ENCODE assay signal across 10 mouse cellular contexts in the genomic region with DNA sequence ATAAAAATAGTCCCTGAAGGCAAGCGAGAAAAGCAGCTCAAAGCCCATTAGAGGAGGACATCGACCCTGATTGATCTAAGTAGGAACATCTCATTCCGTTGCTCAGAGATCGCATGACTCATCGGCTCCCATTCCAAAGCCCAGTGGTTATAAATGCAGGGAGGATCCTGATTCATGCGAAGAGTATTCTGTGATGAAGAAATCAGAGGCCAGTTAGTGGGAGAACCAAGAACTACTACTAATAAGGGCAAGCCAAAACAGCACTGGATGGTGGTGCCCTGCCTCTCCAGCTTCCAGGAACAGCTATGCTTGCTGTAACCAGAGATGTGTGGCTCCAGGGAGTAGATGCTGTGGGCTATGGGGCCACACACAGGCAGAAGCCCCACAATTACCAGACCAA.
DNase-seq lines count a peak whose midpoint lies in the region; ATAC-seq and TF ChIP-seq lines count a peak whose summit lies in the region.
"Had no signal": no experiment of that assay in that cellular context is flagged by ENCODE, and none has a peak within 500 bp of the region (broad histone marks: within the 10 kb centered on the region; RNA-seq: fewer than 3 reads in every experiment).

No protein-coding gene starts in this region.

- H3K9me3 ChIP-seq in embryonic facial prominence, embryonic 14.5 days (ENCODE audit: control insufficient read depth, low read length): no peaks in the 10 kb centered on the region
- no peaks in the 10 kb centered on the region for H3K9me3 ChIP-seq in embryonic facial prominence, embryonic 10.5 days
- H3K9me3 ChIP-seq in intestine, embryonic 16.5 days (ENCODE audit: control insufficient read depth, low read length): no peaks in the 10 kb centered on the region
- H3K9me3 ChIP-seq in midbrain, embryonic 15.5 days: no peaks in the 10 kb centered on the region
- no peaks in the 10 kb centered on the region for H3K9me3 ChIP-seq in midbrain, postnatal 0 days (ENCODE audit: low read length)
- H3K9me3 ChIP-seq: liver, embryonic 15.5 days had no signal

- no peak overlapping the region for H3K27ac ChIP-seq in embryonic facial prominence, embryonic 14.5 days (replicated peaks; ENCODE audit: low read depth, low read length)
- no peak overlapping the region for H3K27ac ChIP-seq in embryonic facial prominence, embryonic 10.5 days (replicated peaks)
- no peak overlapping the region for H3K27ac ChIP-seq in intestine, embryonic 16.5 days (ENCODE audit: low read length)
- no peak overlapping the region for H3K27ac ChIP-seq in midbrain, embryonic 15.5 days
- H3K27ac ChIP-seq in midbrain, postnatal 0 days (ENCODE audit: low read depth, low read length): no peak overlapping the region
- H3K27ac ChIP-seq: liver, embryonic 15.5 days had no signal

- TF ChIP-seq POLR2A in lung, adult 2 months (IDR thresholded peaks at IDR 0.05; ENCODE audit: borderline replicate concordance, extremely low read depth, low read depth, low read length): no peak

- 68% methylated on average over 6 of the region's 6 CpGs for WGBS in embryonic facial prominence, embryonic 14.5 days
- 85% methylated on average over 6 of the region's 6 CpGs for WGBS in embryonic facial prominence, embryonic 10.5 days
- WGBS in lung, adult 2 months: 47% methylated on average over 6 of the region's 6 CpGs
- 55% methylated on average over 6 of the region's 6 CpGs for WGBS in intestine, embryonic 16.5 days
- WGBS in midbrain, embryonic 15.5 days: 83% methylated on average over 6 of the region's 6 CpGs
- WGBS in midbrain, postnatal 0 days: 80% methylated on average over 6 of the region's 6 CpGs

- no peak overlapping the region for H3K4me2 ChIP-seq in embryonic facial prominence, embryonic 14.5 days (ENCODE audit: low read depth, low read length)
- H3K4me2 ChIP-seq in intestine, embryonic 16.5 days (ENCODE audit: low read depth, low read length): no peak overlapping the region
- no peak overlapping the region for H3K4me2 ChIP-seq in midbrain, embryonic 15.5 days
- no peak overlapping the region for H3K4me2 ChIP-seq in midbrain, postnatal 0 days (ENCODE audit: low read depth, low read length, poor library complexity, severe bottlenecking)
- H3K4me2 ChIP-seq: liver, embryonic 15.5 days had no signal

- no peak; the same call in 1 of the 2 replicates for ATAC-seq in embryonic facial prominence, embryonic 14.5 days (ENCODE audit: low read depth)
- peak; percentile 71 for ATAC-seq in intestine, embryonic 16.5 days
- ATAC-seq in midbrain, embryonic 15.5 days (replicated peaks): no peak
- no peak for ATAC-seq in midbrain, postnatal 0 days (ENCODE audit: low FRiP score)

- no peak for TF ChIP-seq CTCF in lung, adult 2 months (IDR thresholded peaks at IDR 0.05; ENCODE audit: insufficient read depth, low read length)
- TF ChIP-seq CTCF in midbrain, postnatal 0 days (IDR thresholded peaks at IDR 0.05): no peak

- no peak overlapping the region for H3K9ac ChIP-seq in embryonic facial prominence, embryonic 14.5 days (ENCODE audit: low read depth, low read length)
- H3K9ac ChIP-seq in intestine, embryonic 16.5 days (ENCODE audit: low read depth, low read length): no peak overlapping the region
- no peak overlapping the region for H3K9ac ChIP-seq in midbrain, embryonic 15.5 days
- no peak overlapping the region for H3K9ac ChIP-seq in midbrain, postnatal 0 days (replicated peaks; ENCODE audit: low read length, poor library complexity, severe bottlenecking)
- H3K9ac ChIP-seq: liver, embryonic 15.5 days had no signal

- peak; percentile 34 for DNase-seq in embryonic facial prominence, embryonic 14.5 days (ENCODE audit: low spot score)
- DNase-seq in embryonic facial prominence, embryonic 10.5 days (ENCODE audit: low spot score): no peak
- DNase-seq in lung, postnatal 25 days (ENCODE audit: low spot score): peak; percentile 50
- no peak for DNase-seq in lung, adult 2 months
- peak; percentile 67 for DNase-seq in brain, adult 2 months (ENCODE audit: low read depth, low spot score)
- no peak for DNase-seq in midbrain, postnatal 0 days (ENCODE audit: low spot score)
- DNase-seq: kidney, adult 2 months had no signal

- H3K4me1 ChIP-seq in embryonic facial prominence, embryonic 14.5 days (ENCODE audit: control insufficient read depth, insufficient read depth, low read length): no peaks in the 10 kb centered on the region
- peaks cover 26% of the 10 kb centered on the region for H3K4me1 ChIP-seq in embryonic facial prominence, embryonic 10.5 days
- H3K4me1 ChIP-seq in lung, adult 2 months (ENCODE audit: control insufficient read depth, insufficient read depth, low read length): peaks cover 9% of the 10 kb centered on the region
- peaks cover 7% of the 10 kb centered on the region; the same call in 1 of the 2 replicates for H3K4me1 ChIP-seq in intestine, embryonic 16.5 days (ENCODE audit: control insufficient read depth, insufficient read depth, low read length)
- peaks cover 5% of the 10 kb centered on the region for H3K4me1 ChIP-seq in midbrain, embryonic 15.5 days
- no peaks in the 10 kb centered on the region for H3K4me1 ChIP-seq in midbrain, postnatal 0 days (ENCODE audit: insufficient read depth, low read length)

- no peaks in the 10 kb centered on the region for H3K36me3 ChIP-seq in embryonic facial prominence, embryonic 14.5 days (ENCODE audit: control insufficient read depth, insufficient read depth, low read length)
- H3K36me3 ChIP-seq in embryonic facial prominence, embryonic 10.5 days (replicated peaks): no peaks in the 10 kb centered on the region
- no peaks in the 10 kb centered on the region for H3K36me3 ChIP-seq in intestine, embryonic 16.5 days (ENCODE audit: control insufficient read depth, insufficient read depth, low read length)
- H3K36me3 ChIP-seq in midbrain, embryonic 15.5 days (replicated peaks): no peaks in the 10 kb centered on the region
- no peaks in the 10 kb centered on the region for H3K36me3 ChIP-seq in midbrain, postnatal 0 days (ENCODE audit: insufficient read depth, low read length)
- H3K36me3 ChIP-seq: liver, embryonic 15.5 days had no signal

- no peaks in the 10 kb centered on the region for H3K27me3 ChIP-seq in embryonic facial prominence, embryonic 14.5 days (replicated peaks; ENCODE audit: control insufficient read depth, insufficient read depth, low read length)
- H3K27me3 ChIP-seq in embryonic facial prominence, embryonic 10.5 days (replicated peaks; ENCODE audit: low read depth, poor library complexity, severe bottlenecking): no peaks in the 10 kb centered on the region
- H3K27me3 ChIP-seq in intestine, embryonic 16.5 days (replicated peaks; ENCODE audit: control insufficient read depth, insufficient read depth, low read length): no peaks in the 10 kb centered on the region
- no peaks in the 10 kb centered on the region for H3K27me3 ChIP-seq in midbrain, embryonic 15.5 days (replicated peaks)
- no peaks in the 10 kb centered on the region for H3K27me3 ChIP-seq in midbrain, postnatal 0 days (ENCODE audit: insufficient read depth, low read length)
- H3K27me3 ChIP-seq: liver, embryonic 15.5 days had no signal

- H3K4me3 ChIP-seq in embryonic facial prominence, embryonic 14.5 days (ENCODE audit: low read depth, low read length): no peak overlapping the region
- no peak overlapping the region for H3K4me3 ChIP-seq in embryonic facial prominence, embryonic 10.5 days
- no peak overlapping the region for H3K4me3 ChIP-seq in lung, adult 2 months (replicated peaks; ENCODE audit: extremely low read depth, low read depth, low read length)
- no peak overlapping the region for H3K4me3 ChIP-seq in intestine, embryonic 16.5 days (ENCODE audit: low read length)
- no peak overlapping the region for H3K4me3 ChIP-seq in midbrain, embryonic 15.5 days
- H3K4me3 ChIP-seq in midbrain, postnatal 0 days (ENCODE audit: low read depth, low read length): no peak overlapping the region
- H3K4me3 ChIP-seq: liver, embryonic 15.5 days had no signal

Comparison
In these comparisons a context has a peak if more than half of its experiments do, and no peak if none do; other contexts are left out.
1. DNase-seq: peak in embryonic facial prominence, embryonic 14.5 days (single experiment), lung, postnatal 25 days (single experiment) and brain, adult 2 months (single experiment); none in embryonic facial prominence, embryonic 10.5 days (single experiment), lung, adult 2 months (single experiment) and midbrain, postnatal 0 days (single experiment).